Mouse (Mus musculus) midbrain, embryonic 11.5 days (tissue): ENCODE measurements around the gene Fbxo45. TPM values are rescaled to one million over a fixed set of nuclear protein-coding genes. Genes with fewer than 3 reads are reported as not detected.
"Not testable (repeated sequence)": the region's sequence is repeated elsewhere in the genome, so short reads cannot be mapped to it uniquely, and the experiment has no call there.

Experiments used
- ATAC-seq: fragments of 200-750 bp; cut with Nextera tagmentation; 2 replicates; pipeline ENCODE4 v1.8.0; 2017; ENCODE audit warnings: moderate TSS enrichment, moderate library complexity; ENCODE audit not compliant: low FRiP score
- DNase-seq: peaks from one replicate; pipeline ENCODE4 v3.0.0; 2015; ENCODE audit warnings: low spot score; ENCODE audit errors: missing footprints
- H3K27ac ChIP-seq: fragments of 300-500 bp; sonication (generic); 2 replicates; pipeline ENCODE4 v1.5.1; 2014; ENCODE audit warnings: low read depth, low read length
- H3K27me3 ChIP-seq: fragments of 300-500 bp; sonication (generic); 2 replicates; pipeline ENCODE4 v1.6.1; 2014; ENCODE audit warnings: mild to moderate bottlenecking, low read length, moderate library complexity, mixed read lengths; ENCODE audit not compliant: control insufficient read depth, insufficient read depth
- H3K36me3 ChIP-seq: fragments of 300-500 bp; sonication (generic); 2 replicates; pipeline ENCODE4 v1.6.1; 2014; ENCODE audit warnings: mild to moderate bottlenecking, low read length, moderate library complexity, mixed read lengths; ENCODE audit not compliant: control insufficient read depth, insufficient read depth
- H3K4me1 ChIP-seq: fragments of 300-500 bp; sonication (generic); 2 replicates; pipeline ENCODE4 v1.6.1; 2014; ENCODE audit warnings: low read length; ENCODE audit not compliant: control insufficient read depth, insufficient read depth
- H3K4me2 ChIP-seq: fragments of 300-500 bp; sonication (generic); 2 replicates; pipeline ENCODE4 v1.6.1; 2014; ENCODE audit warnings: mild to moderate bottlenecking, moderate library complexity
- H3K4me3 ChIP-seq: fragments of 300-500 bp; sonication (generic); 2 replicates; pipeline ENCODE4 v1.5.1; 2014; ENCODE audit warnings: low read depth, low read length
- H3K9ac ChIP-seq: fragments of 300-500 bp; sonication (generic); 2 replicates; pipeline ENCODE4 v1.6.1; 2014; ENCODE audit warnings: low read length
- H3K9me3 ChIP-seq: fragments of 300-500 bp; sonication (generic); 2 replicates; pipeline ENCODE4 v1.6.1; 2016; ENCODE audit warnings: low read length; ENCODE audit not compliant: control insufficient read depth
- WGBS: fragments of 180-500 bp; shearing (Covaris S2); extraction: QIAGEN DNeasy Blood & Tissue Kit; methylation state at CpG from one replicate; pipeline ENCODE4 v1.1.7; 2014; 5-methylcytosine and 5-hydroxymethylcytosine counted together
- polyA plus RNA-seq: library from polyadenylated mRNA; unstranded; fragments of >200 nt; fragmentation: Nextera tagmentation; extraction: Ambion mirVana; gene quantifications from 2 replicates; pipeline ENCODE4 v1.2.1, GENCODE M21; 2014

The Fbxo45 gene
- polyA plus RNA-seq, 1 experiment from 2014 or later, result 22.1 TPM

- Histone ChIP-seq H3K36me3 (no peaks in the 10 kb centered on the region), H3K27ac (no peak within 1 kb of the TSS), H3K9me3 (no peaks in the 10 kb centered on the region), H3K27me3 (no peaks in the 10 kb centered on the region), H3K9ac (no peak within 1 kb of the TSS), H3K4me3 (no peak within 1 kb of the TSS), H3K4me2 (no peak within 1 kb of the TSS), H3K4me1 (no peaks in the 10 kb centered on the region)
- 91% methylated on average over 11 of the region's 11 CpGs for WGBS
- ATAC-seq (no peak), DNase-seq (no peak)
These were observed 24.3 kb upstream of the Fbxo45 start, which contains the start of gene Smco1 for GRCm38 (mm10) chr16:32271291-32271690. Gene Smco1, plus strand, starts transcription at chr16:32271468.

GRCm38 (mm10) chr16:32264225-32264624 is 17.3 kb upstream of the Fbxo45 start:
- not testable (repeated sequence) for ATAC-seq, H3K27ac ChIP-seq, H3K4me3 ChIP-seq, H3K27me3 ChIP-seq, DNase-seq, H3K9me3 ChIP-seq, H3K4me2 ChIP-seq, H3K4me1 ChIP-seq, H3K36me3 ChIP-seq, H3K9ac ChIP-seq
- 91% methylated on average over 2 of the region's 2 CpGs for WGBS

- H3K4me2 ChIP-seq, result peak overlapping the region; percentile 55
These were observed 587 bp downstream of the Fbxo45 start for GRCm38 (mm10) chr16:32246351-32246791.

GRCm38 (mm10) chr16:32243901-32244300 is 3.1 kb downstream of the Fbxo45 start:
- ATAC-seq (no peak), DNase-seq (no peak)
- Histone ChIP-seq H3K9ac (no peak overlapping the region), H3K27ac (no peak overlapping the region), H3K36me3 (no peaks in the 10 kb centered on the region; the same call in 1 of the 2 replicates), H3K4me3 (no peak overlapping the region), H3K27me3 (no peaks in the 10 kb centered on the region), H3K4me2 (no peak overlapping the region), H3K4me1 (peaks cover 19% of the 10 kb centered on the region), H3K9me3 (no peaks in the 10 kb centered on the region)
- WGBS, result 97% methylated on average over 3 of the region's 3 CpGs

More at GRCm38 (mm10) chr16:32246351-32246791, 587 bp downstream of the Fbxo45 start:
- H3K4me1 ChIP-seq, result peaks cover 19% of the 10 kb centered on the region
- peak overlapping the region; percentile 92 for H3K27ac ChIP-seq
- peak overlapping the region; percentile 93 for H3K9ac ChIP-seq
- H3K4me3 ChIP-seq, result peak overlapping the region; percentile 95
- H3K9me3 ChIP-seq, result no peaks in the 10 kb centered on the region
- H3K27me3 ChIP-seq, result no peaks in the 10 kb centered on the region
- DNase-seq (peak; percentile 93), ATAC-seq (peak; percentile 57)
- H3K36me3 ChIP-seq, result no peaks in the 10 kb centered on the region; the same call in 1 of the 2 replicates
- WGBS, result 0% methylated on average over 28 of the region's 41 CpGs

GRCm38 (mm10) chr16:32239428-32240312 is 7.3 kb downstream of the Fbxo45 start:
- no peaks in the 10 kb centered on the region for H3K27me3 ChIP-seq
- ATAC-seq, result no peak
- H3K4me3 ChIP-seq, result no peak overlapping the region
- DNase-seq, result no peak
- H3K4me1 ChIP-seq, result 0 out of 2 replicates have a peak, but pooled peaks cover 4% of the 10 kb centered on the region
- H3K4me2 ChIP-seq, result no peak overlapping the region
- no peaks in the 10 kb centered on the region for H3K9me3 ChIP-seq
- no peak overlapping the region for H3K9ac ChIP-seq
- H3K36me3 ChIP-seq, result peaks cover 8% of the 10 kb centered on the region
- 96% methylated on average over 2 of the region's 2 CpGs for WGBS
- no peak overlapping the region for H3K27ac ChIP-seq

- Histone ChIP-seq H3K9ac (no peak overlapping the region), H3K36me3 (peaks cover 12% of the 10 kb centered on the region), H3K27me3 (no peaks in the 10 kb centered on the region), H3K27ac (no peak overlapping the region), H3K4me3 (no peak overlapping the region), H3K4me2 (no peak overlapping the region), H3K4me1 (no peaks in the 10 kb centered on the region), H3K9me3 (no peaks in the 10 kb centered on the region)
- DNase-seq (no peak), ATAC-seq (no peak)
- WGBS, result 94% methylated on average over 19 of the region's 19 CpGs
These were observed 8.9 kb downstream of the Fbxo45 start for GRCm38 (mm10) chr16:32237930-32238680.

- H3K27ac ChIP-seq, H3K27me3 ChIP-seq, H3K4me2 ChIP-seq, H3K9ac ChIP-seq, DNase-seq, H3K9me3 ChIP-seq, H3K4me3 ChIP-seq, ATAC-seq, H3K4me1 ChIP-seq, H3K36me3 ChIP-seq: not testable (repeated sequence)
- 91% methylated on average over 3 of the region's 3 CpGs for WGBS
These were observed 14.9 kb downstream of the Fbxo45 start for GRCm38 (mm10) chr16:32232050-32232449.

- ATAC-seq (no peak), DNase-seq (no peak)
- Histone ChIP-seq H3K9ac (no peak overlapping the region), H3K9me3 (no peaks in the 10 kb centered on the region), H3K27me3 (no peaks in the 10 kb centered on the region), H3K36me3 (no peaks in the 10 kb centered on the region), H3K4me3 (no peak overlapping the region), H3K4me1 (no peaks in the 10 kb centered on the region), H3K27ac (no peak overlapping the region), H3K4me2 (no peak overlapping the region)
These were observed 24.6 kb downstream of the Fbxo45 start for GRCm38 (mm10) chr16:32222399-32222798.

- no peak overlapping the region for H3K4me3 ChIP-seq
- no peaks in the 10 kb centered on the region for H3K9me3 ChIP-seq
- 80% methylated on average over 4 of the region's 4 CpGs for WGBS
- DNase-seq (no peak), ATAC-seq (no peak)
- H3K36me3 ChIP-seq, result no peaks in the 10 kb centered on the region
- H3K9ac ChIP-seq, result no peak overlapping the region
- no peak overlapping the region for H3K27ac ChIP-seq
- H3K4me2 ChIP-seq, result no peak overlapping the region
- H3K27me3 ChIP-seq, result no peaks in the 10 kb centered on the region
- H3K4me1 ChIP-seq, result no peaks in the 10 kb centered on the region
These were observed 25.2 kb downstream of the Fbxo45 start for GRCm38 (mm10) chr16:32221803-32222202.
